Mouse (Mus musculus): ENCODE measurements at regions not wholly inside any gene's neighbourhood (a gene's known extent, or its start where the extent isn't known, plus 50 kb on each side); places are given as distances from the start of the nearest gene placed in this dataset.

GRCm38 (mm10) chr14:76747814-76748213 lies 191.1 kb upstream of the Serp2 start:
- Histone ChIP-seq H3K4me1 (replicated peaks) (no peaks in the 10 kb centered on the region; the same call in 1 of the 2 replicates), H3K4me3 (replicated peaks) (no peak overlapping the region)
- ATAC-seq (ENCODE audit: insufficient read depth) = no peak

GRCm38 (mm10) chr14:76746282-76746681 lies 189.6 kb upstream of the Serp2 start:
- no peak overlapping the region for H3K4me2 ChIP-seq
- ATAC-seq (ENCODE audit: insufficient read depth) = no peak
- no peak overlapping the region for H3K9ac ChIP-seq
- no peaks in the 10 kb centered on the region for H3K9me3 ChIP-seq (replicated peaks)
- H3K36me3 ChIP-seq (replicated peaks) = no peaks in the 10 kb centered on the region
- H3K27ac ChIP-seq (replicated peaks) = no peak overlapping the region
- H3K4me1 ChIP-seq (replicated peaks) = no peaks in the 10 kb centered on the region; the same call in 1 of the 2 replicates
- 76% methylated on average over 10 of the region's 10 CpGs for WGBS (ENCODE audit: insufficient replicate concordance)
- H3K4me3 ChIP-seq (replicated peaks) = no peak overlapping the region
- H3K27me3 ChIP-seq = no peaks in the 10 kb centered on the region

More at GRCm38 (mm10) chr14:76747814-76748213, 191.1 kb upstream of the Serp2 start:
- no peak overlapping the region for H3K9ac ChIP-seq
- H3K36me3 ChIP-seq (replicated peaks) = no peaks in the 10 kb centered on the region
- H3K27ac ChIP-seq (replicated peaks) = no peak overlapping the region
- H3K9me3 ChIP-seq (replicated peaks) = no peaks in the 10 kb centered on the region
- WGBS (ENCODE audit: insufficient replicate concordance) = 63% methylated on average over 5 of the region's 5 CpGs
- H3K4me2 ChIP-seq = no peak overlapping the region
- H3K27me3 ChIP-seq = no peaks in the 10 kb centered on the region

GRCm38 (mm10) chr14:76744674-76745433 lies 188.2 kb upstream of the Serp2 start:
- H3K9me3 ChIP-seq (replicated peaks) = no peaks in the 10 kb centered on the region
- H3K4me3 ChIP-seq (replicated peaks) = no peak overlapping the region
- H3K4me2 ChIP-seq = no peak overlapping the region
- whole genome bisulfite sequencing (ENCODE audit: insufficient replicate concordance) = 67% methylated on average over 23 of the region's 23 CpGs
- no peaks in the 10 kb centered on the region for H3K27me3 ChIP-seq
- H3K36me3 ChIP-seq (replicated peaks) = no peaks in the 10 kb centered on the region
- H3K27ac ChIP-seq (replicated peaks) = no peak overlapping the region
- no peaks in the 10 kb centered on the region; the same call in 1 of the 2 replicates for H3K4me1 ChIP-seq (replicated peaks)
- H3K9ac ChIP-seq = no peak overlapping the region
- ATAC-seq (ENCODE audit: insufficient read depth) = peak; percentile 61

GRCm38 (mm10) chr14:76742297-76742696 lies 185.6 kb upstream of the Serp2 start:
- Histone ChIP-seq H3K36me3 (replicated peaks) (no peaks in the 10 kb centered on the region), H3K27ac (replicated peaks) (no peak overlapping the region), H3K9me3 (replicated peaks) (no peaks in the 10 kb centered on the region), H3K4me1 (replicated peaks) (no peaks in the 10 kb centered on the region; the same call in 1 of the 2 replicates), H3K9ac (no peak overlapping the region), H3K27me3 (no peaks in the 10 kb centered on the region; the same call in 1 of the 2 replicates), H3K4me2 (no peak overlapping the region), H3K4me3 (replicated peaks) (no peak overlapping the region)
- ATAC-seq (ENCODE audit: insufficient read depth) = no peak
- 53% methylated on average over 5 of the region's 5 CpGs for WGBS (ENCODE audit: insufficient replicate concordance)

- Histone ChIP-seq H3K4me2 (no peak overlapping the region), H3K4me1 (replicated peaks) (no peaks in the 10 kb centered on the region; the same call in 1 of the 2 replicates), H3K27ac (replicated peaks) (no peak overlapping the region), H3K27me3 (no peaks in the 10 kb centered on the region; the same call in 1 of the 2 replicates), H3K9ac (no peak overlapping the region), H3K9me3 (replicated peaks) (no peaks in the 10 kb centered on the region), H3K36me3 (replicated peaks) (no peaks in the 10 kb centered on the region), H3K4me3 (replicated peaks) (no peak overlapping the region)
- ATAC-seq (ENCODE audit: insufficient read depth) = no peak
- 63% methylated on average over 25 of the region's 25 CpGs for WGBS (ENCODE audit: insufficient replicate concordance)
These were observed 183.3 kb upstream of the Serp2 start for GRCm38 (mm10) chr14:76739836-76740597.

- H3K27ac ChIP-seq (replicated peaks) = no peak overlapping the region
- H3K36me3 ChIP-seq (replicated peaks) = no peaks in the 10 kb centered on the region
- no peak overlapping the region for H3K4me2 ChIP-seq
- whole genome bisulfite sequencing (ENCODE audit: insufficient replicate concordance) = 65% methylated on average over 5 of the region's 5 CpGs
- H3K4me1 ChIP-seq (replicated peaks) = peaks cover 16% of the 10 kb centered on the region
- no peak overlapping the region for H3K9ac ChIP-seq
- no peaks in the 10 kb centered on the region; the same call in 1 of the 2 replicates for H3K27me3 ChIP-seq
- ATAC-seq (ENCODE audit: insufficient read depth) = no peak
- H3K9me3 ChIP-seq (replicated peaks) = no peaks in the 10 kb centered on the region
- no peak overlapping the region for H3K4me3 ChIP-seq (replicated peaks)
These were observed 179.3 kb upstream of the Serp2 start for GRCm38 (mm10) chr14:76735997-76736396.

GRCm38 (mm10) chr14:76735107-76735506 lies 178.4 kb upstream of the Serp2 start:
- H3K27me3 ChIP-seq = no peaks in the 10 kb centered on the region; the same call in 1 of the 2 replicates
- H3K4me1 ChIP-seq (replicated peaks) = peaks cover 16% of the 10 kb centered on the region
- no peak overlapping the region for H3K9ac ChIP-seq
- 46% methylated on average over 4 of the region's 4 CpGs for WGBS (ENCODE audit: insufficient replicate concordance)
- ATAC-seq (ENCODE audit: insufficient read depth) = no peak
- no peak overlapping the region for H3K4me2 ChIP-seq
- H3K27ac ChIP-seq (replicated peaks) = no peak overlapping the region
- H3K9me3 ChIP-seq (replicated peaks) = no peaks in the 10 kb centered on the region
- H3K4me3 ChIP-seq (replicated peaks) = no peak overlapping the region
- no peaks in the 10 kb centered on the region for H3K36me3 ChIP-seq (replicated peaks)

- H3K9me3 ChIP-seq (replicated peaks) = no peaks in the 10 kb centered on the region
- no peak overlapping the region for H3K27ac ChIP-seq (replicated peaks)
- no peak overlapping the region for H3K9ac ChIP-seq
- H3K27me3 ChIP-seq = no peaks in the 10 kb centered on the region; the same call in 1 of the 2 replicates
- H3K4me3 ChIP-seq (replicated peaks) = no peak overlapping the region
- no peak for ATAC-seq (ENCODE audit: insufficient read depth)
- H3K4me1 ChIP-seq (replicated peaks) = peaks cover 16% of the 10 kb centered on the region
- H3K36me3 ChIP-seq (replicated peaks) = no peaks in the 10 kb centered on the region
- 60% methylated on average over 8 of the region's 8 CpGs for WGBS (ENCODE audit: insufficient replicate concordance)
- no peak overlapping the region for H3K4me2 ChIP-seq
These were observed 176.7 kb upstream of the Serp2 start for GRCm38 (mm10) chr14:76733258-76733823.

GRCm38 (mm10) chr14:76731096-76731986 lies 174.7 kb upstream of the Serp2 start:
- ATAC-seq (ENCODE audit: insufficient read depth) = peak; percentile 61
- H3K27ac ChIP-seq (replicated peaks) = no peak overlapping the region
- H3K9ac ChIP-seq = no peak overlapping the region
- no peaks in the 10 kb centered on the region for H3K27me3 ChIP-seq
- no peak overlapping the region for H3K4me3 ChIP-seq (replicated peaks)
- H3K4me2 ChIP-seq = no peak overlapping the region
- WGBS (ENCODE audit: insufficient replicate concordance) = 53% methylated on average over 19 of the region's 19 CpGs
- no peaks in the 10 kb centered on the region for H3K36me3 ChIP-seq (replicated peaks)
- peaks cover 16% of the 10 kb centered on the region for H3K4me1 ChIP-seq (replicated peaks)
- no peaks in the 10 kb centered on the region for H3K9me3 ChIP-seq (replicated peaks)

GRCm38 (mm10) chr14:76725844-76726243 lies 169.2 kb upstream of the Serp2 start:
- no peaks in the 10 kb centered on the region for H3K4me1 ChIP-seq (replicated peaks)
- H3K27me3 ChIP-seq = no peaks in the 10 kb centered on the region
- 52% methylated on average over 2 of the region's 2 CpGs for WGBS (ENCODE audit: insufficient replicate concordance)
- no peak overlapping the region for H3K4me3 ChIP-seq (replicated peaks)
- H3K36me3 ChIP-seq (replicated peaks) = no peaks in the 10 kb centered on the region
- H3K27ac ChIP-seq (replicated peaks) = no peak overlapping the region
- H3K9me3 ChIP-seq (replicated peaks) = no peaks in the 10 kb centered on the region
- H3K9ac ChIP-seq = no peak overlapping the region
- no peak for ATAC-seq (ENCODE audit: insufficient read depth)
- no peak overlapping the region for H3K4me2 ChIP-seq

All from liver, embryonic 15.5 days (tissue).